Mouse (Mus musculus) heart, embryonic 12.5 days (tissue): ENCODE measurements at regions not wholly inside any gene's neighbourhood (a gene's known extent, or its start where the extent isn't known, plus 50 kb on each side); places are given as distances from the start of the nearest gene placed in this dataset.

Source experiments
- ATAC-seq: fragments of 200-750 bp; cut with Nextera tagmentation; 2 replicates; pipeline ENCODE4 v1.8.0; 2017; ENCODE audit warnings: moderate TSS enrichment, moderate library complexity; ENCODE audit not compliant: insufficient number of reproducible peaks, low FRiP score
- H3K27ac ChIP-seq: fragments of 300-500 bp; sonication (generic); 2 replicates; pipeline ENCODE4 v1.5.1; 2016; ENCODE audit warnings: mild to moderate bottlenecking, moderate library complexity; ENCODE audit not compliant: poor library complexity, severe bottlenecking
- H3K27me3 ChIP-seq: fragments of 300-500 bp; sonication (generic); replicated peaks from 2 replicates; pipeline ENCODE4 v1.6.1; 2016; ENCODE audit warnings: mild to moderate bottlenecking, moderate library complexity
- H3K36me3 ChIP-seq: fragments of 300-500 bp; sonication (generic); 2 replicates; pipeline ENCODE4 v1.6.1; 2016; ENCODE audit warnings: mild to moderate bottlenecking, moderate library complexity
- H3K4me1 ChIP-seq: fragments of 300-500 bp; sonication (generic); replicated peaks from 2 replicates; pipeline ENCODE4 v1.6.1; 2016; ENCODE audit warnings: mild to moderate bottlenecking
- H3K4me2 ChIP-seq: fragments of 300-500 bp; sonication (generic); 2 replicates; pipeline ENCODE4 v1.6.1; 2016; ENCODE audit warnings: mild to moderate bottlenecking, moderate library complexity
- H3K4me3 ChIP-seq: fragments of 300-500 bp; sonication (generic); 2 replicates; pipeline ENCODE4 v1.5.1; 2016; ENCODE audit warnings: mild to moderate bottlenecking
- H3K9ac ChIP-seq: fragments of 300-500 bp; sonication (generic); 2 replicates; pipeline ENCODE4 v1.6.1; 2016; ENCODE audit warnings: mild to moderate bottlenecking, moderate library complexity
- H3K9me3 ChIP-seq: fragments of 300-500 bp; sonication (generic); replicated peaks from 2 replicates; pipeline ENCODE4 v1.6.1; 2016; ENCODE audit warnings: mild to moderate bottlenecking, moderate library complexity
- WGBS: fragments of 180-500 bp; shearing (Covaris S2); methylation state at CpG from one replicate; pipeline ENCODE4 v1.1.7; 2016; 5-methylcytosine and 5-hydroxymethylcytosine counted together

DNA sequence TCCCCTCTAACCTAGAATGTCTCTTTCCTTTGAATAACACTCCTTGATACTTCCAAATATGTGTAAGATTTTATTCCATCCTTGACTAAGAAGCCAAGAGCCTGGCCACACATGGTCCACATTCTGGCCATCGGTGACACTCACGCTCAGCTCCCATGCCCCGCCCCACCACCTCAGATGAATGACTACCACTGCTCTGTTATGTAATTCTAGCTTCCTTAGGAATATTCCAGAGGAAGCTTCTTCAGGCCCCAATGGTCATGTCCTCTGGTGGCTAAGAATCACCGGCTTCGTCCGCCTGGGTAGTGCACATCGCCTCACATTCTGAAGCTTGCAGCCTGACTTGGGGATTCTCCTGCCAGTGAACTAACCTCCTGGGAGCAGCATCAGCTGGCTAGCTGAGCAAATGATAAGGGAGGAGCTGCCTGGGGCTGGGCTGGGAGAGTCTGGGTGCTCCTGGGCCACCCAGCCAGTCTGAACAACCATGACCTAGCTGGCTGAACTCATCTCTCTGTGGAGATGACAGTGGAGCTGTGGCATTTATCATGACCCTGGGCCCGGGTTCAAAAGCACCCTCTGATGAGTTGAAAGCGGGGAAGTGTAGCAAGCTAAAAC is 413.1 kb downstream of the Cbln4 start:
- Histone ChIP-seq H3K4me1 (no peaks in the 10 kb centered on the region), H3K27ac (no peak overlapping the region), H3K9ac (no peak overlapping the region), H3K4me2 (no peak overlapping the region), H3K9me3 (0 out of 2 replicates have a peak, but pooled peaks cover 3% of the 10 kb centered on the region), H3K36me3 (no peaks in the 10 kb centered on the region), H3K27me3 (no peaks in the 10 kb centered on the region), H3K4me3 (no peak overlapping the region)
- no peak for ATAC-seq
- WGBS: 83% methylated on average over 9 of the region's 9 CpGs

DNA sequence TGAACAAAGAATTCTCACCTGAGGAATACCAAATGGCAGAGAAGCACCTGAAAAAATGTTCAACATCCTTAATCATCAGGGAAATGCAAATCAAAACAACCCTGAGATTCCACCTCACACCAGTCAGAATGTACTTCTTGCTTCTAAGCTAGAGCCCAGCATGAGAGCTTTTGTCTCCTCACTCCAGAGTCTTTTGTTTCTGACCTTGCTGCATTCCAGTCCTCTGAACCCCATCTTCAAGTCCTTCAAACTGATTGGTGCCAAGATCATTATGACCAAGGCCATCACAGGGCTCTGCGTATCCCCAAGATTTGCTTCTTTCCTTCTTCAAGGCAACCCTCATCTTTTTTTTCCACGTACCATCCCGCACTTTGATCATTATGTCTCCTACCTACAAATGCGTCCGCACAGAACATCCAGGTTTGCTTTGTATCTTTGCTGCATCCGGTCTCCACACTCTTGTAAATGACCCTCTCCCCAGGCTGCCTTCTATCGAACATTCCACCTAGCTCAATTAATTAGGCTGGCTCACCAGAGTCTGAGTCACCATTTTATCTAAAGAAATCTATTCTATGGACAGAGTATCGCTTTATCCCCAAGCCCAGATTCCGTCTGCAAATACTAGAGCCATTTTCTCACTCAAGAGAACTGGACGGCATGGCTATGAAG is 414.9 kb downstream of the Cbln4 start:
- Histone ChIP-seq H3K4me1 (no peaks in the 10 kb centered on the region), H3K27me3 (no peaks in the 10 kb centered on the region), H3K36me3 (no peaks in the 10 kb centered on the region), H3K9me3 (0 out of 2 replicates have a peak, but pooled peaks cover 3% of the 10 kb centered on the region), H3K4me2 (no peak overlapping the region), H3K9ac (no peak overlapping the region), H3K27ac (no peak overlapping the region), H3K4me3 (no peak overlapping the region)
- ATAC-seq: no peak
- WGBS: 86% methylated on average over 10 of the region's 10 CpGs

- 85% methylated on average over 5 of the region's 5 CpGs for WGBS
- no peak for ATAC-seq
- Histone ChIP-seq H3K4me2 (no peak overlapping the region), H3K9ac (no peak overlapping the region), H3K27ac (no peak overlapping the region), H3K27me3 (no peaks in the 10 kb centered on the region), H3K4me3 (no peak overlapping the region), H3K4me1 (no peaks in the 10 kb centered on the region), H3K36me3 (no peaks in the 10 kb centered on the region), H3K9me3 (no peaks in the 10 kb centered on the region)
Measured at GRCm38 (mm10) chr2:171620668-171621067, 422.6 kb downstream of the Cbln4 start.

DNA sequence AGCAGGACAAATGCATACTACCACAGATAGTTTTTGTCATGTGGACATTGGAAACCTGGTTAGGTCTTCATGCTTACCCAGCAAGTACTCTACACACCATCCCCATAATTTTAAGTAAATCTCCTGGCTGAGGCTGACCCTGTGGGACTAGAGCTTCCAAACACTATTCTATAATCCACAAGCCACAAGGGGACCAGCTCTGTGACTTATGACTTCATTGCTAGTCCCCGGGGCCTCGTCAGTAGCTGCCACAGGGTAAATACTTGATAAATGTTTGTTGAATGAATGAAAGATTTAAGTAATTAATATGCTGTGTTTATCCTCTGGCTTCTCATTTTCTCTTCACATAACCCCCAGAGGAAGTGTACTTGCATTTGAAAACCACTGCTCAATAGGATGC is 423.0 kb downstream of the Cbln4 start:
- no peaks in the 10 kb centered on the region for H3K27me3 ChIP-seq
- H3K4me1 ChIP-seq: no peaks in the 10 kb centered on the region
- H3K27ac ChIP-seq: no peak overlapping the region
- WGBS: 76% methylated on average over 2 of the region's 2 CpGs
- no peaks in the 10 kb centered on the region for H3K36me3 ChIP-seq
- H3K9ac ChIP-seq: no peak overlapping the region
- ATAC-seq: no peak
- no peaks in the 10 kb centered on the region for H3K9me3 ChIP-seq
- no peak overlapping the region for H3K4me3 ChIP-seq
- H3K4me2 ChIP-seq: no peak overlapping the region

GRCm38 (mm10) chr2:171618771-171619170 is 424.5 kb downstream of the Cbln4 start:
- ATAC-seq: no peak
- Histone ChIP-seq H3K27ac (no peak overlapping the region), H3K27me3 (no peaks in the 10 kb centered on the region), H3K9ac (no peak overlapping the region), H3K36me3 (no peaks in the 10 kb centered on the region), H3K9me3 (no peaks in the 10 kb centered on the region), H3K4me1 (no peaks in the 10 kb centered on the region), H3K4me2 (no peak overlapping the region), H3K4me3 (no peak overlapping the region)
- WGBS: 75% methylated on average over 4 of the region's 4 CpGs

- no peak overlapping the region for H3K4me3 ChIP-seq
- H3K27ac ChIP-seq: no peak overlapping the region
- H3K4me2 ChIP-seq: no peak overlapping the region
- WGBS: 41% methylated on average over 9 of the region's 9 CpGs
- no peaks in the 10 kb centered on the region for H3K9me3 ChIP-seq
- H3K4me1 ChIP-seq: no peaks in the 10 kb centered on the region
- no peak for ATAC-seq
- H3K27me3 ChIP-seq: no peaks in the 10 kb centered on the region
- H3K9ac ChIP-seq: no peak overlapping the region
- no peaks in the 10 kb centered on the region for H3K36me3 ChIP-seq
Measured at GRCm38 (mm10) chr2:171618333-171618732, 424.9 kb downstream of the Cbln4 start.

GRCm38 (mm10) chr2:171615462-171615861 is 427.8 kb downstream of the Cbln4 start:
- 52% methylated on average over 2 of the region's 2 CpGs for WGBS
- H3K4me3 ChIP-seq: no peak overlapping the region
- no peaks in the 10 kb centered on the region for H3K27me3 ChIP-seq
- no peaks in the 10 kb centered on the region for H3K4me1 ChIP-seq
- H3K9me3 ChIP-seq: no peaks in the 10 kb centered on the region
- no peak overlapping the region for H3K4me2 ChIP-seq
- H3K27ac ChIP-seq: no peak overlapping the region
- no peaks in the 10 kb centered on the region for H3K36me3 ChIP-seq
- ATAC-seq: no peak
- no peak overlapping the region for H3K9ac ChIP-seq

DNA sequence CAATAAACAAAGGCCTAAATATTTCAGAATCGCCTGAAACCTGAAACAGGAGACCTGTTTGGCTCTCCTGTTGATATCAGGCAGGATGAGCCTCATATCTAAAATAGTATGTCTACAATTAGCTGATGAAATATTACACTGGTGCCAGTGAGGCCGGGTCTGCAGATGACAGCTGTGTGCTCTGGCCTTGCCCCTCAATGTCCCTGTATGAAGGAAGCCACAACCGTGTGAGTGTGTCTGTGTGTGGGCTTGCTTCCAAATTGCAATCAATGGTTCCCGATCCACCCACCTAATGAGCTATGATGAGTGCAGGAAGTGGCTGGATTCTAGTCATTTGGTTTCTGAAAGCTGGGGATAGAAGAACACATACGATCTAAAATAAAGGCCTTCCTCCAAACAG is 438.2 kb downstream of the Cbln4 start:
- Histone ChIP-seq H3K4me1 (no peaks in the 10 kb centered on the region), H3K4me2 (no peak overlapping the region), H3K36me3 (no peaks in the 10 kb centered on the region), H3K27ac (no peak overlapping the region), H3K9ac (no peak overlapping the region), H3K9me3 (no peaks in the 10 kb centered on the region), H3K27me3 (no peaks in the 10 kb centered on the region), H3K4me3 (no peak overlapping the region)
- ATAC-seq: no peak
- WGBS: 65% methylated on average over 5 of the region's 5 CpGs

DNA sequence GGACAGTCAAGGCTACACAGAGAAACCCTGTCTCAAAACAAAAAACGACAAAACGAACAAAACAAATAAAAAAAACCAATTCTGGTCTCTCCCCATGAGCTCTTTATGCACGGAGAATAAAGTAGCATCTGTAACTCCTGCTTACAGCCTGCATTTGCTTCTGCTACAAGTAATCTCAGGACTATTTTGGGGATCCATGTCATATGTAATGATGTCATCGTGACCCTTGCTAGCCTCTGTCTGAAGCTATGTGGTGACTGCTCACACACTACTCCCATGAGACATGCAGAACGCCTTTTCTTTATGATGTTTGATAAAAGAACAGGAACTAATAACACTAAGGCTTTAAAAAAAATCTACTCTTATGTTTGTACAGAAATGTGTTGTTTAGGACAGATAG is 448.0 kb downstream of the Cbln4 start:
- Histone ChIP-seq H3K9me3 (no peaks in the 10 kb centered on the region), H3K4me1 (peaks cover 16% of the 10 kb centered on the region), H3K9ac (no peak overlapping the region), H3K4me2 (no peak overlapping the region), H3K4me3 (no peak overlapping the region), H3K27me3 (no peaks in the 10 kb centered on the region), H3K27ac (no peak overlapping the region), H3K36me3 (no peaks in the 10 kb centered on the region)
- ATAC-seq: no peak
- 42% methylated on average over 5 of the region's 5 CpGs for WGBS

DNA sequence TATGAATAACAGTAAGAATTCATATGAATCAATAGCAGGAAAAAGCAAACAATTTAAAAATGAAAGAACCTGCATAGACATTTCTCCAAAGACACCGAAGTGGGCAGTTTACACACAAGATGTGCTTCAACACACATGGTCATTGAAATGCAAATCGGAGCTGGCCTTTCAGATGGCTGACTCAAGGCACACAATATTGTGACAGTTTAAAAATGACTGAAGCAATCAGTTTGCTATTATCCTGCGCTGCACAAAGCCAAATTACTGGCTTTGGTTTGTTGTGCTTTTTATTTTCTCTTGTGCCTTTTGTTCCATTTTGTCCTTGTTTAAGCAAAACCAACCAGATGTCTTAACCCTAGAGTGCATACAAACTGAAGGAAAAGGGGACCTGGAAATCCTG is 449.4 kb downstream of the Cbln4 start:
- Histone ChIP-seq H3K36me3 (no peaks in the 10 kb centered on the region), H3K4me2 (no peak overlapping the region), H3K27me3 (no peaks in the 10 kb centered on the region), H3K4me1 (peaks cover 16% of the 10 kb centered on the region), H3K9me3 (no peaks in the 10 kb centered on the region), H3K27ac (no peak overlapping the region), H3K9ac (no peak overlapping the region), H3K4me3 (no peak overlapping the region)
- 85% methylated on average over 3 of the region's 3 CpGs for WGBS
- ATAC-seq: no peak

- Histone ChIP-seq H3K4me2 (no peak overlapping the region), H3K9ac (no peak overlapping the region), H3K9me3 (no peaks in the 10 kb centered on the region), H3K4me3 (no peak overlapping the region), H3K36me3 (no peaks in the 10 kb centered on the region), H3K4me1 (peaks cover 7% of the 10 kb centered on the region), H3K27ac (no peak overlapping the region), H3K27me3 (no peaks in the 10 kb centered on the region)
- ATAC-seq: no peak
- 58% methylated on average over 6 of the region's 6 CpGs for WGBS
Measured at GRCm38 (mm10) chr2:171592315-171592714, 451.0 kb downstream of the Cbln4 start.

DNA sequence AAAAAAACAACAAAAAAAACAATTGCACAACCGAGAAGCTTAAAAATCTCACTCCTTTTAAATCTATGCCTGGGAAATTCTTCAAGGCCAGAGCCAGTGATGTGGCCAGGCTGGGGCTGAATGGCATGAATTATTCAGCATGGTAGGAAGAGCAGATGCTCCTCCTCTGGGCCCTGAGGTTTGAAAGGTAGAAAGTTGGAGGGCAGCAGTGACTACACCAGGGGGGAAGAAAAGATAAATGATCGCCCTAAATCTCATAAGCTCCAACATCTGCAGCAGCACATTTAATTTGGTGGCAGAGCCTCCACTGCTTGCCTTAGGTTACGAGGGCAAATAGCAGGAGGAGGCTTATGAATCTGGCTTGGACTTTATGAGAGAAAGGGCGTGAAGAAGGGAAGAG is 455.1 kb downstream of the Cbln4 start:
- H3K36me3 ChIP-seq: no peaks in the 10 kb centered on the region
- no peak overlapping the region for H3K27ac ChIP-seq
- no peak overlapping the region for H3K4me2 ChIP-seq
- no peak overlapping the region for H3K9ac ChIP-seq
- no peaks in the 10 kb centered on the region for H3K27me3 ChIP-seq
- WGBS: 70% methylated on average over 4 of the region's 4 CpGs
- no peak for ATAC-seq
- no peaks in the 10 kb centered on the region; the same call in 1 of the 2 replicates for H3K4me1 ChIP-seq
- no peak overlapping the region for H3K4me3 ChIP-seq
- no peaks in the 10 kb centered on the region for H3K9me3 ChIP-seq
